Mouse (Mus musculus) granulocyte monocyte progenitor cell, adult 5-6 weeks (primary cell): ENCODE measurements at regions not wholly inside any gene's neighbourhood (a gene's known extent, or its start where the extent isn't known, plus 50 kb on each side); places are given as distances from the start of the nearest gene placed in this dataset.

Experiments
- ATAC-seq: replicated peaks from 2 replicates; pipeline ENCODE4 v1.8.0; 2016; ENCODE audit warnings: mild to moderate bottlenecking, moderate TSS enrichment, inconsistent platforms; ENCODE audit not compliant: poor library complexity, severe bottlenecking

GRCm38 (mm10) chr4:125356441-125356840 lies 134.1 kb upstream of the Grik3 start:
- ATAC-seq, result no peak

GRCm38 (mm10) chr4:125354742-125355141 lies 135.8 kb upstream of the Grik3 start:
- no peak for ATAC-seq

GRCm38 (mm10) chr4:125350056-125350455 lies 140.4 kb upstream of the Grik3 start:
- no peak for ATAC-seq

- no peak for ATAC-seq
Observed at GRCm38 (mm10) chr4:125339056-125339455, 151.4 kb upstream of the Grik3 start.

- no peak for ATAC-seq
Observed at GRCm38 (mm10) chr4:125328806-125329205, 161.7 kb upstream of the Grik3 start.

- ATAC-seq, result no peak
Observed at GRCm38 (mm10) chr4:125324495-125324894, 166.0 kb upstream of the Grik3 start.

- ATAC-seq, result no peak
Observed at GRCm38 (mm10) chr4:125319343-125319742, 171.2 kb upstream of the Grik3 start.

- no peak for ATAC-seq
Observed at GRCm38 (mm10) chr4:125318293-125318692, 172.2 kb upstream of the Grik3 start.

- ATAC-seq, result no peak
Observed at GRCm38 (mm10) chr4:125316876-125317275, 173.6 kb upstream of the Grik3 start.

- no peak for ATAC-seq
Observed at GRCm38 (mm10) chr4:125315818-125316217, 174.7 kb upstream of the Grik3 start.

GRCm38 (mm10) chr4:125313892-125314291 lies 176.6 kb upstream of the Grik3 start:
- no peak for ATAC-seq

- ATAC-seq, result no peak
Observed at GRCm38 (mm10) chr4:125313252-125313651, 177.2 kb upstream of the Grik3 start.

- no peak for ATAC-seq
Observed at GRCm38 (mm10) chr4:125308171-125308570, 180.5 kb upstream of the Zc3h12a start.

GRCm38 (mm10) chr4:125305766-125306165 lies 178.1 kb upstream of the Zc3h12a start:
- no peak for ATAC-seq

GRCm38 (mm10) chr4:125302660-125303059 lies 175.0 kb upstream of the Zc3h12a start:
- ATAC-seq, result no peak

GRCm38 (mm10) chr4:125300503-125301457 lies 173.1 kb upstream of the Zc3h12a start:
- ATAC-seq, result peak; percentile 79

- peak; percentile 53 for ATAC-seq
Observed at GRCm38 (mm10) chr4:125290761-125291160, 163.1 kb upstream of the Zc3h12a start.

GRCm38 (mm10) chr4:125289709-125290108 lies 162.1 kb upstream of the Zc3h12a start:
- ATAC-seq, result no peak

- ATAC-seq, result no peak
Observed at GRCm38 (mm10) chr4:125289031-125289449, 161.4 kb upstream of the Zc3h12a start.

- no peak for ATAC-seq
Observed at GRCm38 (mm10) chr4:125282974-125283319, 155.3 kb upstream of the Zc3h12a start.

GRCm38 (mm10) chr4:125282154-125282973 lies 154.7 kb upstream of the Zc3h12a start:
- ATAC-seq, result no peak
